Mouse (Mus musculus): ENCODE results near the gene Mc1r. TPM values are rescaled to one million over a fixed set of nuclear protein-coding genes. Genes with fewer than 3 reads are reported as not detected.

Mc1r gene
- polyA plus RNA-seq, 1 experiment = 0.15 TPM

DNA sequence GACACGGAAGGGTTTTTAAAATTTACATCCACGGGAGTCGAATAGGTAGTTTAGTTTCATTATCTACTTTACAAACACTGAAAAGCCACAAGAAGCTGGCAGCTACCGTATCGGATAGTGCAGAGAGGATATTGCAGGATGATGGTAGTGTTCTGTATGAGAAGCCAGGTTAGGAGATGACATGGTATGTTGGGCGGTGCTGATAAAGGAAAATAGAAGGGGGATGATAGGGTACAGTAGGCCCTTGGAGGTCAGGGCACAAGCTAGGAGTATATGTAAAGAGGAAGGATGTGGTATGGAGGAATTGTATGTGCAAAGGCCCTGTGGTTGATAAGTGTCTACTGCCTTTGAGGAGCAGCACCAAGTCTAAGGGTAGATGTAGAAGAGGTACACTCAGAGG, 47.7 kb downstream of the Mc1r start:
- Histone ChIP-seq H3K4me1 (ENCODE audit: control insufficient read depth, insufficient read depth, low read length) (no peaks in the 10 kb centered on the region), H3K4me3 (ENCODE audit: control insufficient read depth, low read depth, low read length) (no peak overlapping the region), H3K36me3 (ENCODE audit: control insufficient read depth, insufficient read depth, low read length) (no peaks in the 10 kb centered on the region), H3K27ac (ENCODE audit: control insufficient read depth, insufficient read depth, low read depth, low read length) (no peak overlapping the region), H3K27me3 (ENCODE audit: control insufficient read depth, insufficient read depth, low read length) (no peaks in the 10 kb centered on the region)
- TF ChIP-seq POLR2A (IDR thresholded peaks at IDR 0.05; ENCODE audit: control insufficient read depth, low read depth, low read length) = no peak
- no peak for TF ChIP-seq CTCF (IDR thresholded peaks at IDR 0.05; ENCODE audit: control insufficient read depth, insufficient read depth, insufficient replicate concordance, low read depth, low read length)

Other genes starting within 250 kb of the Mc1r start
- 3.8 and 5.2 TPM in 2 replicates for gene Sult5a1, start 248.8 kb upstream of the Mc1r start, polyA plus RNA-seq (2012; rRNA removed)
- gene Dpep1, start 220.9 kb upstream of the Mc1r start, polyA plus RNA-seq (2012; rRNA removed) = 9.6 and 10.5 TPM in 2 replicates
- gene Chmp1a, start 194.3 kb upstream of the Mc1r start, polyA plus RNA-seq (2012; rRNA removed) = 98.1 and 98.4 TPM in 2 replicates
- gene Spata33, start 194.3 kb upstream of the Mc1r start, polyA plus RNA-seq (2012; rRNA removed) = 921 and 929 TPM in 2 replicates
- 62.0 and 65.4 TPM in 2 replicates for gene Cdk10, start 182.3 kb upstream of the Mc1r start, polyA plus RNA-seq (2012; rRNA removed)
- 34.4 and 35.0 TPM in 2 replicates for gene Spata2l, start 170.9 kb upstream of the Mc1r start, polyA plus RNA-seq (2012; rRNA removed)
- gene Zfp276, start 152.9 kb upstream of the Mc1r start, polyA plus RNA-seq (2012; rRNA removed) = 7.9 and 8.3 TPM in 2 replicates
- 30.0 and 34.2 TPM in 2 replicates for gene Vps9d1, start 152.8 kb upstream of the Mc1r start, polyA plus RNA-seq (2012; rRNA removed)
- gene Fanca, start 88.5 kb upstream of the Mc1r start, polyA plus RNA-seq (2012; rRNA removed) = 37.3 and 48.1 TPM in 2 replicates
- 26.0 and 27.4 TPM in 2 replicates for gene Spire2, start 74.4 kb upstream of the Mc1r start, polyA plus RNA-seq (2012; rRNA removed)
- gene Tcf25, start 33.4 kb upstream of the Mc1r start, polyA plus RNA-seq (2012; rRNA removed) = 39.4 and 41.8 TPM in 2 replicates
- gene Tubb3, start 4.3 kb downstream of the Mc1r start, polyA plus RNA-seq (2012; rRNA removed) = 43.5 and 48.7 TPM in 2 replicates
- gene Def8, start 16.4 kb downstream of the Mc1r start, polyA plus RNA-seq (2012; rRNA removed) = 3.5 and 3.7 TPM in 2 replicates
- 29.5 and 30.4 TPM in 2 replicates for gene Afg3l1, start 70.8 kb downstream of the Mc1r start, polyA plus RNA-seq (2012; rRNA removed)
- 51.9 and 52.5 TPM in 2 replicates for gene Dbndd1, start 108.4 kb downstream of the Mc1r start, polyA plus RNA-seq (2012; rRNA removed)
- gene Gas8, start 111.7 kb downstream of the Mc1r start, polyA plus RNA-seq (2012; rRNA removed) = 54.7 and 55.3 TPM in 2 replicates
- gene Rhou, start 246.8 kb downstream of the Mc1r start, polyA plus RNA-seq (2012; rRNA removed) = 5.8 and 7.6 TPM in 2 replicates

Data from testis, adult 2 months (tissue).